Mouse (Mus musculus) midbrain, embryonic 14.5 days (tissue): ENCODE measurements around the gene Tnfsf13. TPM values are rescaled to one million over a fixed set of nuclear protein-coding genes. Genes with fewer than 3 reads are reported as not detected.

ENCODE experiments used
- ATAC-seq: fragments of 200-750 bp; cut with Nextera tagmentation; 2 replicates; pipeline ENCODE4 v1.8.0; 2017; ENCODE audit warnings: moderate number of reproducible peaks, moderate library complexity; ENCODE audit not compliant: low FRiP score, low TSS enrichment
- DNase-seq: peaks from one replicate; pipeline ENCODE4 v3.0.0-alpha.2; 2015
- H3K27ac ChIP-seq: fragments of 300-500 bp; sonication (generic); replicated peaks from 2 replicates; pipeline ENCODE4 v1.5.1; 2014; ENCODE audit warnings: mild to moderate bottlenecking, low read depth, low read length, moderate library complexity
- H3K27me3 ChIP-seq: fragments of 300-500 bp; sonication (generic); 2 replicates; pipeline ENCODE4 v1.6.1; 2014; ENCODE audit warnings: low read length, control low read depth, mixed read lengths; ENCODE audit not compliant: control insufficient read depth, insufficient read depth
- H3K36me3 ChIP-seq: fragments of 300-500 bp; sonication (generic); 2 replicates; pipeline ENCODE4 v1.6.1; 2014; ENCODE audit warnings: low read length, control low read depth; ENCODE audit not compliant: control insufficient read depth, insufficient read depth
- H3K4me1 ChIP-seq: fragments of 300-500 bp; sonication (generic); 2 replicates; pipeline ENCODE4 v1.6.1; 2014; ENCODE audit warnings: mild to moderate bottlenecking, antibody characterized with exemption, low read length, control low read depth; ENCODE audit not compliant: control insufficient read depth, insufficient read depth
- H3K4me2 ChIP-seq: fragments of 300-500 bp; sonication (generic); 2 replicates; pipeline ENCODE4 v1.6.1; 2014; ENCODE audit warnings: mild to moderate bottlenecking, low read length, moderate library complexity
- H3K4me3 ChIP-seq: fragments of 300-500 bp; sonication (generic); replicated peaks from 2 replicates; pipeline ENCODE4 v1.5.1; 2014; ENCODE audit warnings: low read depth, low read length
- H3K9ac ChIP-seq: fragments of 300-500 bp; sonication (generic); replicated peaks from 2 replicates; pipeline ENCODE4 v1.6.1; 2014; ENCODE audit warnings: mild to moderate bottlenecking, low read length, moderate library complexity
- H3K9me3 ChIP-seq: fragments of 300-500 bp; sonication (generic); 2 replicates; pipeline ENCODE4 v1.6.1; 2016; ENCODE audit warnings: low read length, control low read depth, mixed read lengths; ENCODE audit not compliant: control insufficient read depth
- WGBS: fragments of 180-500 bp; shearing (Covaris S2); extraction: QIAGEN DNeasy Blood & Tissue Kit; methylation state at CpG from one replicate; pipeline ENCODE4 v1.1.7; 2014; 5-methylcytosine and 5-hydroxymethylcytosine counted together
- polyA plus RNA-seq: library from polyadenylated mRNA; unstranded; fragments of >200 nt; fragmentation: Nextera tagmentation; extraction: Ambion mirVana; gene quantifications from 2 replicates; pipeline ENCODE4 v1.2.1, GENCODE M21; 2014

The Tnfsf13 gene
- polyA plus RNA-seq, 1 experiment from 2014 or later = 0.25 TPM

- Histone ChIP-seq H3K9me3 (no peaks in the 10 kb centered on the region), H3K4me2 (peak overlapping the region; percentile 93), H3K27ac (no peak overlapping the region), H3K36me3 (peaks cover 42% of the 10 kb centered on the region), H3K9ac (0 out of 2 replicates have a peak overlapping the region, but pooled peaks have one; percentile 76), H3K4me3 (no peak overlapping the region), H3K27me3 (no peaks in the 10 kb centered on the region), H3K4me1 (peaks cover 18% of the 10 kb centered on the region)
- DNase-seq (no peak), ATAC-seq (no peak)
- WGBS = 95% methylated on average over 30 of the region's 30 CpGs
Measured at GRCm38 (mm10) chr11:69680136-69680855, 5.3 kb downstream of the Tnfsf13 start.

- H3K27ac ChIP-seq = no peak overlapping the region
- H3K4me1 ChIP-seq = peaks cover 18% of the 10 kb centered on the region
- ATAC-seq (no peak), DNase-seq (no peak)
- WGBS = 100% methylated on average over 2 of the region's 2 CpGs
- H3K4me2 ChIP-seq = no peak overlapping the region
- H3K9me3 ChIP-seq = no peaks in the 10 kb centered on the region
- no peak overlapping the region for H3K9ac ChIP-seq
- peaks cover 54% of the 10 kb centered on the region for H3K36me3 ChIP-seq
- H3K4me3 ChIP-seq = no peak overlapping the region
- H3K27me3 ChIP-seq = no peaks in the 10 kb centered on the region
Measured at GRCm38 (mm10) chr11:69679144-69679543, 6.4 kb downstream of the Tnfsf13 start.

DNA sequence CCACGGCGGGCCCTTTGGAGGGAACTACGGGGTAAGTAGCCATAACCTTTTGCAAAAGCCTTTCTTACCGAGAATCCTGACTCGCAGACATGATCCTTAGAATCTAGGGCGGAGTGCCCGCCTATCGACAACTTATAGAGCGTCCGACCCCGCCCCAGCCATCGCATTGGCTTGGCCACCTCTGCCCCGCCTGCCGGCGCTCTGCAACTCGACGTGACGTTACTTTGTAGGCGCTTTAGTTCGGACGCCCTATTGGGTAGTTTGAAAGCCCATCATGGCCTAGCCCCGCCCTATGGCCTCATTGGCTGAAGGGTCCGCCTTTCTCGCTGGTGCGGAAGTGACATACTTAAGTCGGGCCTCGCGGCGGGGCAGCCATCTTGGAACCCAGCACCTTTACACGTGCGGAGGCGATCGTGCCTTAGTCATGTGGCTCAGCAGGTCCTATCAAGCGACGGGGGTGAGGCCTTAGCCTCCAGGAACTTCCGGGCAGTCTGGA lies 13.3 kb downstream of the Tnfsf13 start, which contains the start of gene Eif4a1:
Eif4a1 (minus strand) TSS at position 213 of the 496 bp plus-strand sequence.
- DNase-seq = peak; percentile 100
- no peaks in the 10 kb centered on the region for H3K27me3 ChIP-seq
- no peaks in the 10 kb centered on the region for H3K9me3 ChIP-seq
- H3K4me1 ChIP-seq = peaks cover 16% of the 10 kb centered on the region
- ATAC-seq = peak; percentile 97
- peak within 1 kb of the TSS; percentile 100 for H3K4me3 ChIP-seq
- WGBS = under 1% methylated on average over 36 of the region's 36 CpGs
- peak within 1 kb of the TSS; percentile 99 for H3K9ac ChIP-seq
- H3K27ac ChIP-seq = peak within 1 kb of the TSS; percentile 96
- peak within 1 kb of the TSS; percentile 98 for H3K4me2 ChIP-seq
- peaks cover 77% of the 10 kb centered on the region for H3K36me3 ChIP-seq

- Histone ChIP-seq H3K4me2 (peak overlapping the region; percentile 98), H3K27me3 (no peaks in the 10 kb centered on the region), H3K4me1 (peaks cover 16% of the 10 kb centered on the region), H3K36me3 (peaks cover 75% of the 10 kb centered on the region), H3K9me3 (no peaks in the 10 kb centered on the region), H3K4me3 (peak overlapping the region; percentile 100), H3K9ac (peak overlapping the region; percentile 99), H3K27ac (peak overlapping the region; percentile 96)
- WGBS = under 1% methylated on average over 43 of the region's 43 CpGs
- peak; percentile 2; the same call in 1 of the 2 replicates for ATAC-seq
- no peak for DNase-seq
Measured at GRCm38 (mm10) chr11:69671726-69672124, 13.9 kb downstream of the Tnfsf13 start.

DNA sequence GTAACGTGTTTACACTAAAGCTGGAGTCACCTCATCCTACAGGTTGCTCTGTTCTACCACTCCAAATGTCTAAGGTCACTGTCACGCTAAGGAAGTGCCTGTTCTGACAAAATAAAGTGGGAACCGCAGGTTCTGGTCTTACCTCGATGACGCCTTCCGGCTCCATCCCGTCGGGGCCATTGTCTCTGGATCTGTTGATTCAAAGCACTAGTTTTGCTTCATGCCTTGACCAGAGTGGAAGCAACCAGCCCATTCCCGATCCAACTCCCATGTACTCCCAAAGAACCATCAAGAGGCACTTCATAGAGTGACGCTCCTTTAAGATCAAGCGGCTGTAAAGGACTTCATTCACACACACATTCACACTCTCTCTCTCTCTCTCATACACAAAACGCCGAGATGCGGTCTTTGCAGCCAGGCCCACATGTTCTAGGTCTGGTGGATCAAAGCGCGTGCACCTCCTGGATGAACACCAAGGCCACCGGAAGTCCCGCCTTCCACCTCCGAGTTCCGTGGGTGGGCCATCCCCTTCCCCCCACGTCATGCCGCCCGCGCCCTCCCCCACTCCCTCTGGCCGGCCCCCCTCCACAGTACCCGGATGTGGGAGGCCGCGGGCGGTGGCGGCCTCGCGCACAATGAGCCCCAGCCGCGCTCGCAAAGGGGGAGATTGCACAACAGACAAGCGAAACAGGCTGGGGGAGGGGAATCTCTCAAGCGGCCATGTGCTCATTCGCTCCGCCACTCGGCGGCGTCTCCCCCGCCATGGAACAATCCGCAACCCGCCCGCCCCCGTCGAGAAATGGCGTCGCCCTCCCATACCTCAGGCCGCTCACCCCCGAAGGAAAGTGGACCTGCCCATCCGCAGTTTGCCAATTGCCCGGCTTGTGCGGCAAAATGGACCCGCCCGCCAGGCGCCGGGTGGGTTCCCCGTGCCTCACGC lies 14.5 kb downstream of the Tnfsf13 start:
- 1% methylated on average over 58 of the region's 61 CpGs for WGBS
- Histone ChIP-seq H3K9me3 (no peaks in the 10 kb centered on the region), H3K9ac (peak overlapping the region; percentile 99), H3K27me3 (no peaks in the 10 kb centered on the region), H3K4me3 (peak overlapping the region; percentile 100), H3K27ac (peak overlapping the region; percentile 96), H3K36me3 (peaks cover 75% of the 10 kb centered on the region), H3K4me1 (peaks cover 16% of the 10 kb centered on the region), H3K4me2 (peak overlapping the region; percentile 98)
- DNase-seq (peak; percentile 98), ATAC-seq (peak; percentile 81)

GRCm38 (mm10) chr11:69666665-69667005 lies 18.9 kb downstream of the Tnfsf13 start:
- no peaks in the 10 kb centered on the region for H3K9me3 ChIP-seq
- peaks cover 75% of the 10 kb centered on the region for H3K36me3 ChIP-seq
- ATAC-seq (no peak), DNase-seq (no peak)
- peaks cover 18% of the 10 kb centered on the region for H3K4me1 ChIP-seq
- H3K27me3 ChIP-seq = no peaks in the 10 kb centered on the region
- H3K4me3 ChIP-seq = no peak overlapping the region
- H3K27ac ChIP-seq = no peak overlapping the region
- H3K4me2 ChIP-seq = no peak overlapping the region
- WGBS = 90% methylated on average over 3 of the region's 3 CpGs
- H3K9ac ChIP-seq = no peak overlapping the region

GRCm38 (mm10) chr11:69665961-69666664 lies 19.5 kb downstream of the Tnfsf13 start, which contains the start of gene Cd68:
Cd68 (minus strand) TSS chr11:69666153.
- 43% methylated on average over 7 of the region's 7 CpGs for WGBS
- H3K27ac ChIP-seq = 0 out of 2 replicates have a peak within 1 kb of the TSS, but pooled peaks have one; percentile 20
- no peak within 1 kb of the TSS for H3K9ac ChIP-seq
- no peak within 1 kb of the TSS for H3K4me3 ChIP-seq
- peaks cover 75% of the 10 kb centered on the region for H3K36me3 ChIP-seq
- no peaks in the 10 kb centered on the region for H3K27me3 ChIP-seq
- no peaks in the 10 kb centered on the region for H3K9me3 ChIP-seq
- ATAC-seq (no peak), DNase-seq (no peak)
- H3K4me2 ChIP-seq = no peak within 1 kb of the TSS
- H3K4me1 ChIP-seq = peaks cover 23% of the 10 kb centered on the region

- Histone ChIP-seq H3K4me1 (peaks cover 22% of the 10 kb centered on the region), H3K4me2 (no peak overlapping the region), H3K4me3 (no peak overlapping the region), H3K9ac (no peak overlapping the region), H3K27ac (0 out of 2 replicates have a peak overlapping the region, but pooled peaks have one; percentile 20), H3K9me3 (no peaks in the 10 kb centered on the region), H3K36me3 (peaks cover 71% of the 10 kb centered on the region), H3K27me3 (no peaks in the 10 kb centered on the region)
- WGBS = 80% methylated on average over 9 of the region's 9 CpGs
- ATAC-seq (no peak), DNase-seq (no peak)
Measured at GRCm38 (mm10) chr11:69665457-69665960, 20.1 kb downstream of the Tnfsf13 start.
